In genomic region chr13:112672797-112673196, GRCm38 (mm10) we compare ENCODE assay signal across 30 mouse cellular contexts. TPM values are rescaled to one million over a fixed set of nuclear protein-coding genes. Genes with fewer than 3 reads are reported as not detected.
DNase-seq lines count a peak whose midpoint lies in the region; ATAC-seq and TF ChIP-seq lines count a peak whose summit lies in the region.
"Had no signal": no experiment of that assay in that cellular context is flagged by ENCODE, and none has a peak within 500 bp of the region (broad histone marks: within the 10 kb centered on the region; RNA-seq: fewer than 3 reads in every experiment).

No protein-coding gene starts in this region.

- peak; percentile 61 for DNase-seq in heart, adult 11 months
- DNase-seq in heart, adult 2 months, result no peak
- DNase-seq in 416B (ENCODE audit: low read depth), result peak; percentile 7
- no peak for DNase-seq in liver, embryonic 11.5 days (ENCODE audit: low spot score)
- DNase-seq in adipocyte (ENCODE audit: low spot score), result no peak
- DNase-seq in left cerebral cortex, adult 8-10 months (ENCODE audit: low spot score in 2 of 2), result no peak
- DNase-seq: adrenal gland, postnatal 25 days; cerebellum, adult 11-12 months; cerebellum, postnatal 14 days; gastrocnemius, postnatal 10 days; heart, postnatal 10 days; kidney, adult 9 months; kidney, postnatal 10 days; layer of hippocampus, postnatal 36 days; lung, postnatal 4 days; midbrain, embryonic 14.5 days; right cerebral cortex, postnatal 14 days; thymus, postnatal 4 days had no signal

- no peak for TF ChIP-seq CTCF in heart, adult 2 months (IDR thresholded peaks at IDR 0.05)

- H3K4me2 ChIP-seq in liver, embryonic 11.5 days, result no peak overlapping the region
- H3K4me2 ChIP-seq in liver, embryonic 16.5 days (ENCODE audit: low read depth, low read length), result no peak overlapping the region
- H3K4me2 ChIP-seq: heart, embryonic 13.5 days; hindbrain, embryonic 15.5 days had no signal

- 0 out of 2 replicates have a peak, but pooled peaks cover 2% of the 10 kb centered on the region for H3K79me2 ChIP-seq in heart, adult 2 months (replicated peaks; ENCODE audit: control insufficient read depth, insufficient read depth, low read length)

- ATAC-seq in liver, embryonic 11.5 days (replicated peaks; ENCODE audit: low FRiP score), result peak; percentile 83
- ATAC-seq in liver, embryonic 16.5 days (ENCODE audit: low read depth), result peak; percentile 79
- ATAC-seq in frontal cortex, adult (ENCODE audit: low TSS enrichment), result no peak
- ATAC-seq: forebrain, embryonic 16.5 days; lung, postnatal 0 days had no signal

- peaks cover 2% of the 10 kb centered on the region; the same call in 1 of the 2 replicates for H3K4me1 ChIP-seq in heart, adult 2 months (ENCODE audit: control insufficient read depth, insufficient read depth, low read length)
- peaks cover 10% of the 10 kb centered on the region; the same call in 1 of the 2 replicates for H3K4me1 ChIP-seq in liver, embryonic 11.5 days (replicated peaks; ENCODE audit: control insufficient read depth, insufficient read depth, low read length)
- peaks cover 11% of the 10 kb centered on the region for H3K4me1 ChIP-seq in liver, embryonic 16.5 days (ENCODE audit: control insufficient read depth, low read depth, low read length)

- no peak for TF ChIP-seq EP300 in heart, adult 2 months (IDR thresholded peaks at IDR 0.05; ENCODE audit: insufficient read depth, low read depth, low read length)

- intact Hi-C loops in heart, adult 2 months (cut with DNase I), result loop anchor here (5.0 kb wide), 2 partner anchors 190 to 365 kb away; partner anchors contain the start of gene Cdc20b

- no peak overlapping the region for H3K9ac ChIP-seq in heart, adult 2 months (ENCODE audit: low read depth, low read length)
- H3K9ac ChIP-seq in liver, embryonic 11.5 days (ENCODE audit: low read depth, low read length), result no peak overlapping the region
- H3K9ac ChIP-seq in liver, embryonic 16.5 days (ENCODE audit: low read depth, low read length), result no peak overlapping the region
- H3K9ac ChIP-seq: heart, embryonic 13.5 days; hindbrain, embryonic 15.5 days had no signal

- no peak overlapping the region for H3K27ac ChIP-seq in heart, adult 2 months
- no peak overlapping the region for H3K27ac ChIP-seq in liver, embryonic 11.5 days (ENCODE audit: low read depth, low read length)
- H3K27ac ChIP-seq in liver, embryonic 16.5 days (ENCODE audit: low read length), result no peak overlapping the region
- H3K27ac ChIP-seq: heart, embryonic 13.5 days; hindbrain, embryonic 15.5 days had no signal

- H3K4me3 ChIP-seq in heart, adult 2 months, result no peak overlapping the region
- H3K4me3 ChIP-seq in liver, embryonic 11.5 days (ENCODE audit: low read depth, low read length), result no peak overlapping the region
- H3K4me3 ChIP-seq in liver, embryonic 16.5 days (ENCODE audit: low read depth, low read length), result no peak overlapping the region
- H3K4me3 ChIP-seq: erythroblast, embryonic 14.5 days; heart, embryonic 13.5 days; hindbrain, embryonic 15.5 days had no signal

- TF ChIP-seq POLR2A in heart, adult 2 months (IDR thresholded peaks at IDR 0.05; ENCODE audit: insufficient read depth, low read depth, low read length), result no peak

- no peaks in the 10 kb centered on the region for H3K9me3 ChIP-seq in liver, embryonic 11.5 days (ENCODE audit: control insufficient read depth, low read length)
- H3K9me3 ChIP-seq in liver, embryonic 16.5 days (replicated peaks; ENCODE audit: control insufficient read depth, low read length), result no peaks in the 10 kb centered on the region
- H3K9me3 ChIP-seq: heart, embryonic 13.5 days; hindbrain, embryonic 15.5 days had no signal

- no peaks in the 10 kb centered on the region for H3K27me3 ChIP-seq in heart, adult 2 months (ENCODE audit: control insufficient read depth, insufficient read depth, low read length)
- no peaks in the 10 kb centered on the region for H3K27me3 ChIP-seq in liver, embryonic 11.5 days (replicated peaks; ENCODE audit: control insufficient read depth, insufficient read depth, low read length)
- no peaks in the 10 kb centered on the region for H3K27me3 ChIP-seq in liver, embryonic 16.5 days (ENCODE audit: control insufficient read depth, insufficient read depth, low read depth, low read length)
- H3K27me3 ChIP-seq: heart, embryonic 13.5 days; hindbrain, embryonic 15.5 days had no signal

- 51% methylated on average over 6 of the region's 6 CpGs for WGBS in heart, adult 2 months
- WGBS in liver, embryonic 11.5 days, result 37% methylated on average over 6 of the region's 6 CpGs
- 24% methylated on average over 6 of the region's 6 CpGs for WGBS in liver, embryonic 16.5 days (ENCODE audit: insufficient replicate concordance)

- no peaks in the 10 kb centered on the region for H3K36me3 ChIP-seq in heart, adult 2 months (ENCODE audit: control insufficient read depth, insufficient read depth, low read length)
- no peaks in the 10 kb centered on the region for H3K36me3 ChIP-seq in liver, embryonic 11.5 days (ENCODE audit: control insufficient read depth, insufficient read depth, low read length)
- 0 out of 2 replicates have a peak, but pooled peaks cover 3% of the 10 kb centered on the region for H3K36me3 ChIP-seq in liver, embryonic 16.5 days (ENCODE audit: control insufficient read depth, insufficient read depth)

RNA-seq across cellular contexts. Expression of gene Slc38a9, which starts 12.2 kb away (rescaled TPM):
- total RNA-seq in heart, adult 2 months (2021), result 1 to 10 TPM; 7.7 to 8.3 TPM
- polyA plus RNA-seq in heart, adult 2 months (2012; rRNA removed), result 8.5 and 12.3 TPM in 2 replicates
- polyA plus RNA-seq in liver, embryonic 11.5 days (2014; fragmentation: Nextera tagmentation; extraction: Ambion mirVana), result 13.3 and 15.8 TPM in 2 replicates
- 14.6 and 16.5 TPM in 2 replicates for polyA plus RNA-seq in liver, embryonic 16.5 days (2015; fragmentation: Nextera tagmentation; extraction: Ambion mirVana)
- total RNA-seq in left cerebral cortex, adult 8-10 months (2022), result 10 to 100 TPM; 21.0 to 30.3 (median 26.1) TPM

RNA-seq across cellular contexts. Expression of gene Ddx4, which starts 20.5 kb away (rescaled TPM):
- under 1 TPM in 1 of 2 experiments, not detected in 1; 0.13 TPM for total RNA-seq in heart, adult 2 months (2021)
- polyA plus RNA-seq in heart, adult 2 months (2012; rRNA removed), result 0.06 TPM in 1 of 2 replicates, not detected in the other
- polyA plus RNA-seq in liver, embryonic 11.5 days (2014; fragmentation: Nextera tagmentation; extraction: Ambion mirVana), result 0.83 and 0.99 TPM in 2 replicates
- 0.14 and 0.22 TPM in 2 replicates for polyA plus RNA-seq in liver, embryonic 16.5 days (2015; fragmentation: Nextera tagmentation; extraction: Ambion mirVana)
- total RNA-seq in left cerebral cortex, adult 8-10 months (2022), result 1 to 10 TPM; 1.3 to 1.9 (median 1.8) TPM
- total RNA-seq: granulocyte monocyte progenitor cell, adult 5-6 weeks; liver, adult 2 months; monocyte, adult 5-6 weeks had no signal
- polyA plus RNA-seq: erythroblast, embryonic 14.5 days; large intestine, adult 2 months; liver, adult 2 months; small intestine, adult 2 months had no signal

Comparison
In these comparisons a context has a peak if more than half of its experiments do, and no peak if none do; other contexts are left out.
1. DNase-seq: peak in heart, adult 11 months (single experiment) and 416B (single experiment); none in heart, adult 2 months (0 of 2), liver, embryonic 11.5 days (single experiment), adipocyte (single experiment) and left cerebral cortex, adult 8-10 months (0 of 2).